Mouse (Mus musculus): ENCODE results near the gene Cox7a2.

Gene Cox7a2

DNA sequence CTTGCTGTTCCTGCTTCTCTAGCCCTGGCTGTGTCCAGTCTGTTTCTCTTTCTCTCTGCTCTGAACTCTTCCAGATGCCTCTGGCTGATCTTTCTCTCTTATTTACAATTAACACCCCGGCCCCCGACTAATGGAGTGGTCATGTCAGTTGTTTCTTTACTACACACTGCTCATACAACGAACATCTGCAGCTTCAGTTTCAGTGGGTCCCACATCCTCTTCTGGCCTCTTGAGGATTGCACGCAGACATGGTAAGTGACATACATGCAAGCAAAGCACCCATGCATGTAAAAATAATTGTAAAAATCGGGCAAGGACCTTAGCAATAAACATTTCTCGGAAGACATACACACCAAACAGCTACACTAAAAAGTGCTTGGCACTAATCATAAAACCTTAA lies 24.1 kb downstream of the Cox7a2 start:
- DNase-seq (ENCODE audit: low read depth, low spot score): peak; percentile 79

GRCm38 (mm10) chr9:79730301-79730700 lies 29.4 kb downstream of the Cox7a2 start:
- DNase-seq (ENCODE audit: low read depth, low spot score): no peak

DNA sequence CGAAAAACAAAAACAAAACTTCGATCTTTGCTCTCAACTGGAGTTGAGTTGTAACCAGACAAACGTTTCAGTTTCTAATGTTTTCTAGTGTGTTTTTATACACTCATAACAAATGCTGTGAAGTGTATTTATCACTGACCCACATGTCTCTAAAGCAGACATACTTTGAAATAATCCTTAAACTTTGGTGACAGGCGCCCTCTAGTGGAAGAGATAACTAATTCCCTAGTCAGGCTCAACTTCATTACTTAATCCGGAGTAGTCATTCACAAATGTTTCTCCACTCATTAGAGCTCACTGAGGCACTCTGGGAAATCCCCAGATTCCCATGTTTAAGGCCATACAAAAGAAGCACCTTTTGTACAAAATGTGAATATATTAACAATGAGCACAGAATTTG lies 36.6 kb downstream of the Cox7a2 start:
- peak; percentile 60 for DNase-seq (ENCODE audit: low read depth, low spot score)

DNA sequence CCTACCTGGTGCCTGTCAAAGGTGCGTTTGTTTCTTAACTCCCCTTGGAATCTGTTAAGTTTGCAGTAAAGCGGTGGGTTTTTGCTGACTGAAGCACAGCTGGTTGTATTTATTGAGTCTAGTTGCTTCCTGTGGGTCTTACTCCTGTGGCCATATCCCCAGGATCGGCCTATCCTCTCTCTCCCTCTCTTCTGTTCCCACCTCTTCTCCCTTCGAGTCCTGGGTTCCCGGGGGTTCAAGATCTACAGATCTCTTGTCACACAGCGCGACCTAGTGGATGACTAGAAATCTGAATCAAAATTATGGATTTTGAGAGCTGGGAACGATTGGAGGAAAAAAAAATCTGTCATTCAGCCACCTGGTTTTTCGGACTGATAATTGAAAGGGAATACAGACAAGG lies 38.6 kb downstream of the Cox7a2 start:
- peak; percentile 27 for DNase-seq (ENCODE audit: low read depth, low spot score)

DNA sequence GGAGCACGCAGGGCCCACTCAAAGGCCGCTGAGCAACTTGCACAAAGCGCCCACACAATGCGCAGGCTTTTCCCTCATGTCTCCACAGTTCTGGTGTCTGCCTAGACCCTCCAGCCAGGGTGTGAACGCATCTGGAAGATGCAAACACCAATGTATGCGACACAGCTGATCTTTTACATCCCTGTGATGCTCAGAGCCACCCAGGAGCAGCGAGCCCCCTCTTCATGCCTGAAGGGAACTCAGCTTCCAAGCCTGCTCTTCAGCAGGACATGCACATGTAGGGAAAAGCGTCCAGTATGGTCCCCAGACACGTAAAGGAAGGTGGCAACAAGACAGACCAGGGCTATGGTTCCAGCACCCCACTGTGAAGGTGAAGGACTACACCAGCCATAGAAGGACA lies 39.5 kb downstream of the Cox7a2 start:
- no peak for DNase-seq (ENCODE audit: low read depth, low spot score)

DNA sequence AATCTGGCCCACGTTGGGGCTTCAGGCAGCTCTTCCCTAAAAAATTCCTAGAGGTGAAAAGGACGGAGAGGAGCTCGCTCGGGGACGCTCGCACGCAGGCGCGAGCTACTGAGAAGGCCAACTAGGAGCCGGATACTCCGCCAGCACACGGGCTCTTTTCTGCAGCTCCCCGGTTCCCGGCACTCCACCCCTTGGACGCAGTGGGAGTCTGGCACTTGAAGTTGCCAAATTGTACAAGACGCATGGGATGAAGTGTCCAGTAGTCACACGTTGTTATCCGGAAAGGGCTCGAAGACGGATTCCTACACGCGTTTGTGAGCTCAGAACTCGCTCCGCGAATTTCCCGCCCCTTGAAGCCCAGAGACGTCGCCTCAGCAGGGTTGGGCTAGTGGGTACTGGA lies 40.2 kb downstream of the Cox7a2 start:
- DNase-seq (ENCODE audit: low read depth, low spot score): no peak

- DNase-seq (ENCODE audit: low read depth, low spot score): no peak
These were observed 41.0 kb downstream of the Cox7a2 start, which contains the start of gene Col12a1 for GRCm38 (mm10) chr9:79718481-79719370. TSS of gene Col12a1 (minus strand) at chr9:79718831.

- no peak for DNase-seq (ENCODE audit: low read depth, low spot score)
These were observed 41.7 kb downstream of the Cox7a2 start for GRCm38 (mm10) chr9:79717836-79718475.

GRCm38 (mm10) chr9:79716909-79717835 lies 42.5 kb downstream of the Cox7a2 start:
- DNase-seq (ENCODE audit: low read depth, low spot score): peak; percentile 48

GRCm38 (mm10) chr9:79716496-79716895 lies 43.2 kb downstream of the Cox7a2 start:
- DNase-seq (ENCODE audit: low read depth, low spot score): no peak

DNA sequence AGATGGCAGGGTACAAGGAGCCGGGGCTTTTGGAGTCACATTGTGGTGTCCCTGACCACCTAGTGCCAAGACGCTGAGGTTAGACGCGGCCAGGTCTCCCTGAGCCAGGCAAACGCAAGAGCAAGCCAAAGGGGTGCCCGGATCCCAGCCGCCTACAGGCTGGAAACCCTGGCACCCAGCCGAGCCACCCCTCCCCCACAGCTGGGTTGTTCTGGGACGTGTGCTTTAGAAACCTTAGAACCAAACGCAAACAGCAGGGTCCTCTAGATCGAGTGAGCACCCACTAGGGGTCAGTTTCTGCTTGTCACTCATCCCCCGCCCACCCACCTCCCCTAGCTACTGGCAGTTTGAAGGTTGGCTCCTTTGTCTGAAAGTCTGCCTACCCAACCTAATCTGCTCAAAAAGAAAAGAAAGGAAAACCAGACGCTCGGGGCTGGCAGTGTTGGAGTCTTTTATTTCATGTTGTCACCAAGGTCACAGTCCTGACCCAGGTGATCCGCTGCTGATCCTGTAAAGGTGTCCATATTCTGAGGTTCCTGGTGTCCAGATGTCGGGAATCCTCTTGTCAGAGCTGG lies 45.1 kb downstream of the Cox7a2 start:
- no peak for DNase-seq (ENCODE audit: low read depth, low spot score)

All from A20 (cell line).